Mouse (Mus musculus) ES-E14 (cell line): Measurements from ENCODE around the gene Apc2. TPM values are rescaled to one million over a fixed set of nuclear protein-coding genes. Genes with fewer than 3 reads are reported as not detected.

Experiments used
- DNase-seq: peaks from one replicate; pipeline ENCODE4 v3.0.0-alpha.2; 2013; ENCODE audit warnings: low read depth, low spot score
- H3K27ac ChIP-seq: 2 replicates; pipeline ENCODE4 v1.5.1; 2012; ENCODE audit warnings: low read depth, mild to moderate bottlenecking, low read length, moderate library complexity, mixed read lengths; ENCODE audit not compliant: poor library complexity, insufficient read depth, severe bottlenecking
- H3K36me3 ChIP-seq: 2 replicates; pipeline ENCODE4 v1.6.1; 2012; ENCODE audit warnings: mild to moderate bottlenecking, low read length, moderate library complexity, mixed read lengths; ENCODE audit not compliant: control insufficient read depth, poor library complexity, insufficient read depth, severe bottlenecking
- H3K4me1 ChIP-seq, 2 experiments: fragments of 150-350 bp in 1 of 2; sonication (generic) in 1 of 2; 2 replicates each; pipeline ENCODE4 v1.6.1; 2012; ENCODE audit warnings: low read length in 2 of 2, mild to moderate bottlenecking in 1 of 2, mixed read lengths in 1 of 2; ENCODE audit not compliant: control insufficient read depth in 2 of 2, insufficient read depth in 2 of 2, poor library complexity in 1 of 2
- H3K4me3 ChIP-seq, 2 experiments: fragments of 150-350 bp in 1 of 2; sonication (generic) in 1 of 2; 2 replicates each; pipeline ENCODE4 v1.5.1; 2012; ENCODE audit warnings: low read length in 2 of 2, low read depth in 1 of 2, mild to moderate bottlenecking in 1 of 2, mixed read lengths in 1 of 2; ENCODE audit not compliant: insufficient read depth in 1 of 2, poor library complexity in 1 of 2, severe bottlenecking in 1 of 2
- H3K9ac ChIP-seq: 2 replicates; pipeline ENCODE4 v1.6.1; 2012; ENCODE audit warnings: low read depth, mild to moderate bottlenecking, low read length, mixed read lengths; ENCODE audit not compliant: poor library complexity, insufficient read depth, severe bottlenecking
- H3K9me3 ChIP-seq: fragments of 150-350 bp; sonication (generic); 2 replicates; pipeline ENCODE4 v1.6.1; 2012; ENCODE audit warnings: low read depth, mild to moderate bottlenecking, low read length; ENCODE audit not compliant: control insufficient read depth, insufficient read depth
- CHD2 ChIP-seq: IDR thresholded peaks from 2 replicates; pipeline ENCODE4 v1.6.1; 2014; ENCODE audit warnings: mild to moderate bottlenecking, low read depth, low read length, inconsistent platforms
- HCFC1 ChIP-seq: IDR thresholded peaks from 2 replicates; pipeline ENCODE4 v1.6.1; 2012; ENCODE audit warnings: low read length, inconsistent platforms, borderline replicate concordance; ENCODE audit not compliant: insufficient read depth
- MAFK ChIP-seq: IDR thresholded peaks from 2 replicates; pipeline ENCODE4 v1.6.1; 2014; ENCODE audit warnings: mild to moderate bottlenecking, low read depth, low read length, inconsistent platforms; ENCODE audit not compliant: insufficient read depth
- ZC3H11A ChIP-seq: IDR thresholded peaks from 2 replicates; pipeline ENCODE4 v1.6.1; 2012; ENCODE audit warnings: low read depth, mild to moderate bottlenecking, inconsistent platforms, low read length, borderline replicate concordance
- ZNF384 ChIP-seq: IDR thresholded peaks from 2 replicates; pipeline ENCODE4 v1.6.1; 2012; ENCODE audit warnings: low read depth, low read length, inconsistent platforms
- in situ Hi-C, 2 experiments: fragments of 600-800 bp; cut with MboI; formaldehyde crosslinking; loops; one replicate each; pipeline ENCODE4 v1.15.1; 2025; ENCODE audit warnings: low sequenced_read_pairs in 2 of 2, inconsistent platforms in 1 of 2; ENCODE audit not compliant: unreplicated experiment in 2 of 2
- total RNA-seq: library from RNA; depleted of rRNA; stranded (reverse); fragments of 300-350 nt; gene quantifications from 2 replicates; pipeline ENCODE4 v1.2.3, GENCODE M21; 2012

The Apc2 gene
- total RNA-seq, 1 experiment, result 4.6 TPM

GRCm38 (mm10) chr10:80250059-80250458 lies 45.7 kb upstream of the Apc2 start:
- Histone ChIP-seq H3K27ac (no peak overlapping the region), H3K36me3 (peaks cover 18% of the 10 kb centered on the region), H3K4me1 (peaks cover 0 to 5% of the 10 kb centered on the region in 2 experiments; a peak in 2 of 4 replicates), H3K4me3 (peak overlapping the region; percentile 67 to 80), H3K9me3 (no peaks in the 10 kb centered on the region), H3K9ac (peak overlapping the region; percentile 91; the same call in 1 of the 2 replicates)
- no peak for TF ChIP-seq ZC3H11A
- no peak for TF ChIP-seq MAFK
- no peak for TF ChIP-seq CHD2
- no peak for DNase-seq
- in situ Hi-C loops, result no loop called here

- TF ChIP-seq MAFK, result no peak
- no peak for TF ChIP-seq ZNF384
- TF ChIP-seq HCFC1, result no peak
- no peak for TF ChIP-seq ZC3H11A
- no peak for TF ChIP-seq CHD2
- Histone ChIP-seq H3K4me3 (no peak overlapping the region), H3K9me3 (no peaks in the 10 kb centered on the region), H3K9ac (no peak overlapping the region), H3K36me3 (peaks cover 22% of the 10 kb centered on the region), H3K4me1 (peaks cover 0 to 7% of the 10 kb centered on the region in 2 experiments; a peak in 2 of 4 replicates), H3K27ac (no peak overlapping the region)
- in situ Hi-C loops, result no loop called here
- DNase-seq, result no peak
Measured at GRCm38 (mm10) chr10:80250573-80250972, 45.2 kb upstream of the Apc2 start.

GRCm38 (mm10) chr10:80252011-80252410 lies 43.8 kb upstream of the Apc2 start:
- no peak overlapping the region for H3K9ac ChIP-seq
- in situ Hi-C loops, result no loop called here
- peaks cover 35% of the 10 kb centered on the region for H3K36me3 ChIP-seq
- H3K9me3 ChIP-seq, result no peaks in the 10 kb centered on the region
- no peak overlapping the region for H3K4me3 ChIP-seq
- peaks cover 0 to 11% of the 10 kb centered on the region in 2 experiments; a peak in 2 of 4 replicates for H3K4me1 ChIP-seq
- no peak for TF ChIP-seq HCFC1
- no peak overlapping the region for H3K27ac ChIP-seq
- no peak for DNase-seq

- H3K27ac ChIP-seq, result no peak overlapping the region
- H3K36me3 ChIP-seq, result peaks cover 38% of the 10 kb centered on the region
- H3K9ac ChIP-seq, result no peak overlapping the region
- in situ Hi-C loops, result no loop called here
- no peak for TF ChIP-seq CHD2
- TF ChIP-seq HCFC1, result no peak
- no peak for TF ChIP-seq ZNF384
- no peak for TF ChIP-seq ZC3H11A
- no peak for TF ChIP-seq MAFK
- H3K4me1 ChIP-seq, result peaks cover 0 to 11% of the 10 kb centered on the region in 2 experiments; a peak in 2 of 4 replicates
- DNase-seq, result no peak
- H3K4me3 ChIP-seq, result no peak overlapping the region
- H3K9me3 ChIP-seq, result no peaks in the 10 kb centered on the region
Measured at GRCm38 (mm10) chr10:80252493-80253274, 43.1 kb upstream of the Apc2 start.
